11 mouse cellular contexts compared by ENCODE assay signal in the genomic region with DNA sequence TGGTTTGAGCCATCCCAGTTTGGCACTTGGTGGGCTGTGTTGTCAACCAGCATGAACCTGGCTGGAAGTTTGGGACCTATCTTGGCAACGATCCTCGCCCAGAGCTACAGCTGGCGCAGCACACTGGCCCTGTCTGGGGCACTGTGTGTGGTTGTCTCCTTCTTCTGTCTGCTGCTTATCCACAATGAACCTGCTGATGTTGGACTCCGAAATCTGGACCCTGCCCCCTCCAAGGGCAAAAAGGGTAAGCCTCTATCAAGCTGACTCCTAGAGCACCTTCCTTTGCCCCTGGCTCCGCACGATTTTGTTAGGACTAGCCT. TPM values are rescaled to one million over a fixed set of nuclear protein-coding genes. Genes with fewer than 3 reads are reported as not detected.
DNase-seq lines count a peak whose midpoint lies in the region; ATAC-seq and TF ChIP-seq lines count a peak whose summit lies in the region.
"Had no signal": no experiment of that assay in that cellular context is flagged by ENCODE, and none has a peak within 500 bp of the region (broad histone marks: within the 10 kb centered on the region; RNA-seq: fewer than 3 reads in every experiment).

No protein-coding gene starts in this region.

- DNase-seq in heart, adult 11 months: peak; percentile 94
- no peak for DNase-seq in heart, adult 8-10 months (ENCODE audit: low spot score)
- peak; percentile 89 for DNase-seq in liver, adult 2 months (ENCODE audit: extremely low read depth, low read depth, low spot score)
- no peak for DNase-seq in liver
- DNase-seq in urinary bladder, postnatal 14 days (ENCODE audit: low spot score): no peak
- DNase-seq in midbrain, postnatal 0 days (ENCODE audit: low spot score): no peak
- DNase-seq: liver, embryonic 13.5 days had no signal

- H3K4me2 ChIP-seq in intestine, embryonic 15.5 days (replicated peaks): no peak overlapping the region; the same call in 1 of the 2 replicates
- H3K4me2 ChIP-seq in neural tube, embryonic 14.5 days (ENCODE audit: low read depth, low read length): peak overlapping the region; percentile 91
- H3K4me2 ChIP-seq in midbrain, postnatal 0 days (ENCODE audit: low read depth, low read length, poor library complexity, severe bottlenecking): no peak overlapping the region

- 31% methylated on average over 6 of the region's 6 CpGs for WGBS in liver, adult 2 months
- 90% methylated on average over 6 of the region's 6 CpGs for WGBS in intestine, embryonic 15.5 days
- WGBS in neural tube, embryonic 14.5 days: 93% methylated on average over 6 of the region's 6 CpGs
- 93% methylated on average over 6 of the region's 6 CpGs for WGBS in midbrain, postnatal 0 days

- peak; percentile 52; the same call in 1 of the 2 replicates for TF ChIP-seq POLR2A in liver, adult 2 months (IDR thresholded peaks at IDR 0.05; ENCODE audit: extremely low read depth, insufficient read depth, low read length)

- H3K27me3 ChIP-seq in liver, adult 2 months (ENCODE audit: control insufficient read depth, insufficient read depth, low read length): no peaks in the 10 kb centered on the region
- no peaks in the 10 kb centered on the region for H3K27me3 ChIP-seq in intestine, embryonic 15.5 days (replicated peaks)
- H3K27me3 ChIP-seq in neural tube, embryonic 14.5 days (ENCODE audit: control insufficient read depth, insufficient read depth, low read length): no peaks in the 10 kb centered on the region
- no peaks in the 10 kb centered on the region for H3K27me3 ChIP-seq in midbrain, postnatal 0 days (ENCODE audit: insufficient read depth, low read length)
- H3K27me3 ChIP-seq: liver, embryonic 13.5 days had no signal

- peaks cover 13% of the 10 kb centered on the region for H3K79me2 ChIP-seq in liver, adult 2 months (ENCODE audit: control insufficient read depth, insufficient read depth, low read length)

- H3K4me1 ChIP-seq in liver, adult 2 months (ENCODE audit: control insufficient read depth, insufficient read depth, low read length): peaks cover 23% of the 10 kb centered on the region
- peaks cover 18% of the 10 kb centered on the region; the same call in 1 of the 2 replicates for H3K4me1 ChIP-seq in intestine, embryonic 15.5 days (replicated peaks)
- H3K4me1 ChIP-seq in neural tube, embryonic 14.5 days (ENCODE audit: control insufficient read depth, insufficient read depth, low read length): peaks cover 19% of the 10 kb centered on the region
- peaks cover 5% of the 10 kb centered on the region; the same call in 1 of the 2 replicates for H3K4me1 ChIP-seq in midbrain, postnatal 0 days (ENCODE audit: insufficient read depth, low read length)

- no peaks in the 10 kb centered on the region for H3K9me3 ChIP-seq in intestine, embryonic 15.5 days
- H3K9me3 ChIP-seq in neural tube, embryonic 14.5 days (ENCODE audit: control insufficient read depth, low read length): no peaks in the 10 kb centered on the region
- H3K9me3 ChIP-seq in midbrain, postnatal 0 days (ENCODE audit: low read length): no peaks in the 10 kb centered on the region
- H3K9me3 ChIP-seq: liver, embryonic 13.5 days had no signal

- H3K36me3 ChIP-seq in liver, adult 2 months (ENCODE audit: control insufficient read depth, insufficient read depth, low read length): peaks cover 27% of the 10 kb centered on the region
- peaks cover 36% of the 10 kb centered on the region for H3K36me3 ChIP-seq in intestine, embryonic 15.5 days
- H3K36me3 ChIP-seq in neural tube, embryonic 14.5 days (ENCODE audit: control insufficient read depth, insufficient read depth, low read length): peaks cover 42% of the 10 kb centered on the region
- peaks cover 43% of the 10 kb centered on the region for H3K36me3 ChIP-seq in midbrain, postnatal 0 days (ENCODE audit: insufficient read depth, low read length)

- H3K27ac ChIP-seq in liver, adult 2 months (replicated peaks; ENCODE audit: insufficient read depth, low read depth, low read length): peak overlapping the region; percentile 96
- no peak overlapping the region for H3K27ac ChIP-seq in intestine, embryonic 15.5 days
- no peak overlapping the region for H3K27ac ChIP-seq in neural tube, embryonic 14.5 days (ENCODE audit: low read depth, low read length)
- no peak overlapping the region for H3K27ac ChIP-seq in midbrain, postnatal 0 days (ENCODE audit: low read depth, low read length)
- H3K27ac ChIP-seq: liver, embryonic 13.5 days; macrophage had no signal

- H3K4me3 ChIP-seq in liver, adult 2 months (ENCODE audit: insufficient read depth, low read depth, low read length): peak overlapping the region; percentile 95
- H3K4me3 ChIP-seq in intestine, embryonic 15.5 days (replicated peaks): 0 out of 2 replicates have a peak overlapping the region, but pooled peaks have one; percentile 63
- no peak overlapping the region for H3K4me3 ChIP-seq in neural tube, embryonic 14.5 days (ENCODE audit: low read depth, low read length)
- no peak overlapping the region for H3K4me3 ChIP-seq in midbrain, postnatal 0 days (ENCODE audit: low read depth, low read length)

- peak overlapping the region; percentile 94 for H3K9ac ChIP-seq in liver, adult 2 months (ENCODE audit: low read depth, low read length)
- no peak overlapping the region for H3K9ac ChIP-seq in intestine, embryonic 15.5 days
- no peak overlapping the region for H3K9ac ChIP-seq in neural tube, embryonic 14.5 days (replicated peaks; ENCODE audit: low read depth, low read length)
- H3K9ac ChIP-seq in midbrain, postnatal 0 days (replicated peaks; ENCODE audit: low read length, poor library complexity, severe bottlenecking): no peak overlapping the region

- ATAC-seq in intestine, embryonic 15.5 days: no peak
- ATAC-seq in neural tube, embryonic 14.5 days (ENCODE audit: low read depth): no peak
- ATAC-seq in midbrain, postnatal 0 days (ENCODE audit: low FRiP score): no peak
- ATAC-seq: forebrain, embryonic 14.5 days had no signal

- TF ChIP-seq CTCF in liver, adult 2 months (IDR thresholded peaks at IDR 0.05; ENCODE audit: low read depth, low read length): no peak
- TF ChIP-seq CTCF in midbrain, postnatal 0 days (IDR thresholded peaks at IDR 0.05): no peak

RNA-seq across cellular contexts. Expression of a gene that starts 3.1 kb away (rescaled TPM):
- total RNA-seq in heart, adult 8-10 months (2022): 10 to 100 TPM; 22.5 to 24.5 (median 22.9) TPM
- total RNA-seq in liver, adult 2 months (2014; rRNA removed): 250 and 307 TPM in 2 replicates
- polyA plus RNA-seq in liver, adult 2 months (2012; rRNA removed): 153 and 185 TPM in 2 replicates
- polyA plus RNA-seq in intestine, embryonic 15.5 days (2015; fragmentation: Nextera tagmentation; extraction: Ambion mirVana): 51.7 and 59.2 TPM in 2 replicates
- 70.9 and 78.8 TPM in 2 replicates for polyA plus RNA-seq in neural tube, embryonic 14.5 days (2014; fragmentation: Nextera tagmentation; extraction: Ambion mirVana)
- 70.7 and 99.6 TPM in 2 replicates for total RNA-seq in midbrain, postnatal 0 days (2014; rRNA removed)
- polyA plus RNA-seq in midbrain, postnatal 0 days (2015; fragmentation: Nextera tagmentation; extraction: Ambion mirVana): 35.9 and 42.2 TPM in 2 replicates

RNA-seq across cellular contexts. Expression of a gene that starts 7.2 kb away (rescaled TPM):
- total RNA-seq in heart, adult 8-10 months (2022): 100 to 1,000 TPM; 784 to 974 (median 849) TPM
- 455 and 516 TPM in 2 replicates for total RNA-seq in liver, adult 2 months (2014; rRNA removed)
- polyA plus RNA-seq in liver, adult 2 months (2012; rRNA removed): 82.7 and 98.8 TPM in 2 replicates
- polyA plus RNA-seq in intestine, embryonic 15.5 days (2015; fragmentation: Nextera tagmentation; extraction: Ambion mirVana): 2,026 and 2,084 TPM in 2 replicates
- 1,180 and 1,219 TPM in 2 replicates for polyA plus RNA-seq in neural tube, embryonic 14.5 days (2014; fragmentation: Nextera tagmentation; extraction: Ambion mirVana)
- total RNA-seq in midbrain, postnatal 0 days (2014; rRNA removed): 298 and 395 TPM in 2 replicates
- polyA plus RNA-seq in midbrain, postnatal 0 days (2015; fragmentation: Nextera tagmentation; extraction: Ambion mirVana): 1,596 and 1,621 TPM in 2 replicates

RNA-seq across cellular contexts. Expression of a gene that starts 7.6 kb away (rescaled TPM):
- 10 to 100 TPM; 38.3 to 42.9 (median 41.2) TPM for total RNA-seq in heart, adult 8-10 months (2022)
- 31.0 and 35.0 TPM in 2 replicates for total RNA-seq in liver, adult 2 months (2014; rRNA removed)
- polyA plus RNA-seq in liver, adult 2 months (2012; rRNA removed): 28.0 and 30.7 TPM in 2 replicates
- polyA plus RNA-seq in intestine, embryonic 15.5 days (2015; fragmentation: Nextera tagmentation; extraction: Ambion mirVana): 122 and 123 TPM in 2 replicates
- 305 and 308 TPM in 2 replicates for polyA plus RNA-seq in neural tube, embryonic 14.5 days (2014; fragmentation: Nextera tagmentation; extraction: Ambion mirVana)
- 149 and 166 TPM in 2 replicates for total RNA-seq in midbrain, postnatal 0 days (2014; rRNA removed)
- 326 and 327 TPM in 2 replicates for polyA plus RNA-seq in midbrain, postnatal 0 days (2015; fragmentation: Nextera tagmentation; extraction: Ambion mirVana)

RNA-seq across cellular contexts. Expression of a gene that starts 18.6 kb away (rescaled TPM):
- 1 to 10 TPM; 4.9 to 8.0 (median 5.5) TPM for total RNA-seq in heart, adult 8-10 months (2022)
- total RNA-seq in liver, adult 2 months (2014; rRNA removed): 8.8 and 10.2 TPM in 2 replicates
- polyA plus RNA-seq in liver, adult 2 months (2012; rRNA removed): 14.7 and 22.0 TPM in 2 replicates
- polyA plus RNA-seq in intestine, embryonic 15.5 days (2015; fragmentation: Nextera tagmentation; extraction: Ambion mirVana): 24.0 and 25.6 TPM in 2 replicates
- 31.1 and 34.5 TPM in 2 replicates for polyA plus RNA-seq in neural tube, embryonic 14.5 days (2014; fragmentation: Nextera tagmentation; extraction: Ambion mirVana)
- total RNA-seq in midbrain, postnatal 0 days (2014; rRNA removed): 20.0 and 23.2 TPM in 2 replicates
- polyA plus RNA-seq in midbrain, postnatal 0 days (2015; fragmentation: Nextera tagmentation; extraction: Ambion mirVana): 30.2 and 36.1 TPM in 2 replicates

RNA-seq across cellular contexts. Expression of a gene that starts 20.5 kb away (rescaled TPM):
- total RNA-seq in heart, adult 8-10 months (2022): 10 to 100 TPM; 50.4 to 82.6 (median 67.0) TPM
- total RNA-seq in liver, adult 2 months (2014; rRNA removed): 87.8 and 131 TPM in 2 replicates
- 75.0 and 111 TPM in 2 replicates for polyA plus RNA-seq in liver, adult 2 months (2012; rRNA removed)
- polyA plus RNA-seq in intestine, embryonic 15.5 days (2015; fragmentation: Nextera tagmentation; extraction: Ambion mirVana): 38.8 and 43.6 TPM in 2 replicates
- 20.7 and 27.0 TPM in 2 replicates for polyA plus RNA-seq in neural tube, embryonic 14.5 days (2014; fragmentation: Nextera tagmentation; extraction: Ambion mirVana)
- total RNA-seq in midbrain, postnatal 0 days (2014; rRNA removed): 64.7 and 78.8 TPM in 2 replicates
- 16.9 and 18.5 TPM in 2 replicates for polyA plus RNA-seq in midbrain, postnatal 0 days (2015; fragmentation: Nextera tagmentation; extraction: Ambion mirVana)

Comparison
In these comparisons a context has a peak if more than half of its experiments do, and no peak if none do; other contexts are left out.
1. DNase-seq: peak in heart, adult 11 months (single experiment) and liver, adult 2 months (single experiment); none in heart, adult 8-10 months (single experiment), liver (single experiment), urinary bladder, postnatal 14 days (single experiment) and midbrain, postnatal 0 days (single experiment).
2. H3K4me3 ChIP-seq: peak in liver, adult 2 months (single experiment) and intestine, embryonic 15.5 days (single experiment); none in neural tube, embryonic 14.5 days (single experiment) and midbrain, postnatal 0 days (single experiment).
3. RNA of a gene that starts 7.2 kb away (polyA plus RNA-seq): 2,026 to 2,084 TPM in intestine, embryonic 15.5 days, 1,596 to 1,621 TPM in midbrain, postnatal 0 days and 1,180 to 1,219 TPM in neural tube, embryonic 14.5 days; 82.7 to 98.8 TPM in liver, adult 2 months; every median in the first group is over 10 times any median in the second.